Mouse (Mus musculus) ES-E14 (cell line): ENCODE measurements around the gene Gm10964. TPM values are rescaled to one million over a fixed set of nuclear protein-coding genes. Genes with fewer than 3 reads are reported as not detected.

Experiments
- DNase-seq: peaks from one replicate; pipeline ENCODE4 v3.0.0-alpha.2; 2013; ENCODE audit warnings: low read depth, low spot score
- H3K27ac ChIP-seq: 2 replicates; pipeline ENCODE4 v1.5.1; 2012; ENCODE audit warnings: low read depth, mild to moderate bottlenecking, low read length, moderate library complexity, mixed read lengths; ENCODE audit not compliant: poor library complexity, insufficient read depth, severe bottlenecking
- H3K36me3 ChIP-seq: 2 replicates; pipeline ENCODE4 v1.6.1; 2012; ENCODE audit warnings: mild to moderate bottlenecking, low read length, moderate library complexity, mixed read lengths; ENCODE audit not compliant: control insufficient read depth, poor library complexity, insufficient read depth, severe bottlenecking
- H3K4me1 ChIP-seq, 2 experiments: fragments of 150-350 bp in 1 of 2; sonication (generic) in 1 of 2; 2 replicates each; pipeline ENCODE4 v1.6.1; 2012; ENCODE audit warnings: low read length in 2 of 2, mild to moderate bottlenecking in 1 of 2, mixed read lengths in 1 of 2; ENCODE audit not compliant: control insufficient read depth in 2 of 2, insufficient read depth in 2 of 2, poor library complexity in 1 of 2
- H3K4me3 ChIP-seq, 2 experiments: fragments of 150-350 bp in 1 of 2; sonication (generic) in 1 of 2; 2 replicates each; pipeline ENCODE4 v1.5.1; 2012; ENCODE audit warnings: low read length in 2 of 2, low read depth in 1 of 2, mild to moderate bottlenecking in 1 of 2, mixed read lengths in 1 of 2; ENCODE audit not compliant: insufficient read depth in 1 of 2, poor library complexity in 1 of 2, severe bottlenecking in 1 of 2
- H3K9ac ChIP-seq: 2 replicates; pipeline ENCODE4 v1.6.1; 2012; ENCODE audit warnings: low read depth, mild to moderate bottlenecking, low read length, mixed read lengths; ENCODE audit not compliant: poor library complexity, insufficient read depth, severe bottlenecking
- H3K9me3 ChIP-seq: fragments of 150-350 bp; sonication (generic); 2 replicates; pipeline ENCODE4 v1.6.1; 2012; ENCODE audit warnings: low read depth, mild to moderate bottlenecking, low read length; ENCODE audit not compliant: control insufficient read depth, insufficient read depth
- CHD2 ChIP-seq: IDR thresholded peaks from 2 replicates; pipeline ENCODE4 v1.6.1; 2014; ENCODE audit warnings: mild to moderate bottlenecking, low read depth, low read length, inconsistent platforms
- HCFC1 ChIP-seq: IDR thresholded peaks from 2 replicates; pipeline ENCODE4 v1.6.1; 2012; ENCODE audit warnings: low read length, inconsistent platforms, borderline replicate concordance; ENCODE audit not compliant: insufficient read depth
- MAFK ChIP-seq: IDR thresholded peaks from 2 replicates; pipeline ENCODE4 v1.6.1; 2014; ENCODE audit warnings: mild to moderate bottlenecking, low read depth, low read length, inconsistent platforms; ENCODE audit not compliant: insufficient read depth
- ZC3H11A ChIP-seq: IDR thresholded peaks from 2 replicates; pipeline ENCODE4 v1.6.1; 2012; ENCODE audit warnings: low read depth, mild to moderate bottlenecking, inconsistent platforms, low read length, borderline replicate concordance
- ZNF384 ChIP-seq: IDR thresholded peaks from 2 replicates; pipeline ENCODE4 v1.6.1; 2012; ENCODE audit warnings: low read depth, low read length, inconsistent platforms
- in situ Hi-C, 2 experiments: fragments of 600-800 bp; cut with MboI; formaldehyde crosslinking; loops; one replicate each; pipeline ENCODE4 v1.15.1; 2025; ENCODE audit warnings: low sequenced_read_pairs in 2 of 2, inconsistent platforms in 1 of 2; ENCODE audit not compliant: unreplicated experiment in 2 of 2
- total RNA-seq: library from RNA; depleted of rRNA; stranded (reverse); fragments of 300-350 nt; gene quantifications from 2 replicates; pipeline ENCODE4 v1.2.3, GENCODE M21; 2012

The Gm10964 gene
- total RNA-seq, 1 experiment, result not detected

- in situ Hi-C loops, result no loop called here
- TF ChIP-seq HCFC1 (no peak), ZNF384 (no peak), CHD2 (no peak), MAFK (no peak), ZC3H11A (no peak)
These were observed 24.2 kb upstream of the Gm10964 start for GRCm38 (mm10) chr3:103714942-103715341.

GRCm38 (mm10) chr3:103715762-103716693, 23.1 kb upstream of the Gm10964 start:
- H3K4me3 ChIP-seq, result no peak overlapping the region
- H3K4me1 ChIP-seq, result no peaks in the 10 kb centered on the region
- H3K36me3 ChIP-seq, result no peaks in the 10 kb centered on the region
- no peak for TF ChIP-seq HCFC1
- TF ChIP-seq ZNF384, result no peak
- no peak for TF ChIP-seq MAFK
- no peak for TF ChIP-seq CHD2
- TF ChIP-seq ZC3H11A, result no peak
- DNase-seq, result no peak
- in situ Hi-C loops, result no loop called here
- H3K9ac ChIP-seq, result no peak overlapping the region
- H3K9me3 ChIP-seq, result no peaks in the 10 kb centered on the region
- no peak overlapping the region for H3K27ac ChIP-seq

More at GRCm38 (mm10) chr3:103714942-103715341, 24.2 kb upstream of the Gm10964 start:
- H3K9ac ChIP-seq, result no peak overlapping the region
- H3K9me3 ChIP-seq, result no peaks in the 10 kb centered on the region
- no peak for DNase-seq
- no peaks in the 10 kb centered on the region for H3K4me1 ChIP-seq
- no peak overlapping the region; a peak in 1 of 4 replicates for H3K4me3 ChIP-seq
- no peak overlapping the region for H3K27ac ChIP-seq
- H3K36me3 ChIP-seq, result no peaks in the 10 kb centered on the region

- no peak for DNase-seq
- no peak overlapping the region for H3K27ac ChIP-seq
- no peaks in the 10 kb centered on the region for H3K4me1 ChIP-seq
- H3K36me3 ChIP-seq, result no peaks in the 10 kb centered on the region
- in situ Hi-C loops, result no loop called here
- no peaks in the 10 kb centered on the region for H3K9me3 ChIP-seq
- TF ChIP-seq ZC3H11A (no peak), HCFC1 (no peak), CHD2 (no peak), MAFK (no peak), ZNF384 (no peak)
- no peak overlapping the region for H3K4me3 ChIP-seq
- H3K9ac ChIP-seq, result no peak overlapping the region
These were observed 22.1 kb upstream of the Gm10964 start for GRCm38 (mm10) chr3:103716774-103717760.

GRCm38 (mm10) chr3:103718728-103719127, 20.4 kb upstream of the Gm10964 start:
- Histone ChIP-seq H3K4me3 (no peak overlapping the region), H3K9me3 (no peaks in the 10 kb centered on the region), H3K4me1 (no peaks in the 10 kb centered on the region), H3K9ac (no peak overlapping the region), H3K27ac (no peak overlapping the region), H3K36me3 (no peaks in the 10 kb centered on the region)
- in situ Hi-C loops, result no loop called here
- no peak for DNase-seq
- TF ChIP-seq ZC3H11A (no peak), ZNF384 (no peak), CHD2 (no peak), HCFC1 (no peak), MAFK (no peak)
